Mouse (Mus musculus) spleen, postnatal 36 days (tissue): ENCODE data around the gene Scn2b.
A peak's percentile ranks its signal among the peaks of the same experiment; 100 is the strongest.

ENCODE experiments used
- DNase-seq, 2 experiments: peaks; one replicate each; pipeline ENCODE4 v3.0.0; 2022; ENCODE audit warnings: low spot score in 2 of 2, mixed read lengths in 1 of 2

Gene Scn2b

GRCm38 (mm10) chr9:45171073-45171610 lies 53.6 kb downstream of the Scn2b start:
- no peak for DNase-seq

GRCm38 (mm10) chr9:45173475-45173874 lies 55.9 kb downstream of the Scn2b start:
- no peak for DNase-seq

GRCm38 (mm10) chr9:45179282-45179681 lies 61.7 kb downstream of the Scn2b start:
- DNase-seq = peak; percentile 18 to 31
